8 mouse cellular contexts compared by ENCODE assay signal in the genomic region with DNA sequence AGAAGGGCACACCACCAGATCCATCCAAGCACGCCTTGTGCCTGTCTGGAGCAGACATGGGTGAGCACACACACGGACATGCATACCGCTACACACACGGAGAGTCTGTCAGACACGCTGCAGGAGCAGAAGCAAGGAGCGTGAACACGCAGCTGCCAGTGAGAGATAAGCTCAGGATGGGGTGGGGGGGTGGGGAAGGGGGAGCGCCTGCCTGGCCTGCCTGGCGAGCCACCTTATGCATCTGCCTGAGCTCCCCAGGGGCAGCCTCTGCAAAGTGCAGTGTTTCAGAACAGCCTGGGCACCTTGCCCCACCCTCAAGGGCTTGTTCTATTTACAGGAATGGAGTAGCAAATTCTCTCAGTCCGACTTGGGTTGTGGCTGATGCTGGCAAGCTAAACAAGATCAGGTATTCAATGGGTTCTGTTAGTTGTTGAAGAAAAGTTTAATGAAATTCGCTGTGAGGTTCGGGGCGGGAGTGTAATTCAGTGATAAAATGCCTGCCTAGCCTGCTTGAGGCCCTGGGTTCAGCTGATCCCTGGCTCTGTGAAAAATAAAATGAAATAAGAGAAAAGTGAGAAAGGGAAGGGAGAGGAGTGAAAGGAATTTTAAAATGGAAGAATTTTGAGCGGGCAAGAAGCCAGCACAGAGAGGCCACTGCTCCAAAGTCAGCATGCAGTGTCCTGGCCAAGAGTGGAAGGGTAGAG. TPM values are rescaled to one million over a fixed set of nuclear protein-coding genes. Genes with fewer than 3 reads are reported as not detected.
DNase-seq lines count a peak whose midpoint lies in the region; ATAC-seq and TF ChIP-seq lines count a peak whose summit lies in the region.

No protein-coding gene starts in this region.

- WGBS in hindbrain, postnatal 0 days, result 29% methylated on average over 14 of the region's 14 CpGs
- WGBS in midbrain, embryonic 13.5 days, result 22% methylated on average over 14 of the region's 14 CpGs
- 33% methylated on average over 14 of the region's 14 CpGs for WGBS in forebrain, embryonic 12.5 days

- peak overlapping the region; percentile 36 for H3K4me2 ChIP-seq in hindbrain, postnatal 0 days (ENCODE audit: low read depth, low read length)
- H3K4me2 ChIP-seq in midbrain, embryonic 13.5 days (replicated peaks), result peak overlapping the region; percentile 33
- H3K4me2 ChIP-seq in forebrain, embryonic 12.5 days, result no peak overlapping the region

- no peaks in the 10 kb centered on the region for H3K9me3 ChIP-seq in hindbrain, postnatal 0 days (ENCODE audit: low read length)
- no peaks in the 10 kb centered on the region for H3K9me3 ChIP-seq in midbrain, embryonic 13.5 days
- H3K9me3 ChIP-seq in forebrain, embryonic 12.5 days, result no peaks in the 10 kb centered on the region

- ATAC-seq in hindbrain, postnatal 0 days, result peak; percentile 25
- peak; percentile 66 for ATAC-seq in midbrain, embryonic 13.5 days
- ATAC-seq in forebrain, embryonic 12.5 days (ENCODE audit: low FRiP score), result no peak
- no peak for ATAC-seq in granulocyte monocyte progenitor cell, adult 5-6 weeks (replicated peaks; ENCODE audit: poor library complexity, severe bottlenecking)

- H3K27ac ChIP-seq in hindbrain, postnatal 0 days, result no peak overlapping the region
- H3K27ac ChIP-seq in midbrain, embryonic 13.5 days, result no peak overlapping the region
- no peak overlapping the region for H3K27ac ChIP-seq in forebrain, embryonic 12.5 days

- DNase-seq in gastrocnemius, postnatal 14 days, result peak; percentile 33
- no peak for DNase-seq in gastrocnemius, postnatal 36 days
- DNase-seq in c-Kit-negative CD71-positive TER-119-positive erythroid progenitor cells, embryonic 14.5 days (ENCODE audit: low read depth, low spot score), result peak; percentile 63
- DNase-seq in hindbrain, postnatal 0 days (ENCODE audit: low spot score), result no peak
- DNase-seq in left cerebral cortex, postnatal 36 days (ENCODE audit: low spot score in 2 of 2), result no peak

- intact Hi-C loops in gastrocnemius, postnatal 14 days (cut with DNase I; ENCODE audit: low total_unique reads), result no loop called here
- intact Hi-C loops in gastrocnemius, postnatal 36 days (cut with DNase I), result no loop called here
- intact Hi-C loops in left cerebral cortex, postnatal 36 days (cut with DNase I), result loop anchor here (10.0 kb wide), 1 partner anchor 623 kb away; no protein-coding TSS in a partner anchor

- H3K4me3 ChIP-seq in hindbrain, postnatal 0 days (ENCODE audit: low read length), result no peak overlapping the region
- H3K4me3 ChIP-seq in midbrain, embryonic 13.5 days (replicated peaks), result no peak overlapping the region; the same call in 1 of the 2 replicates
- no peak overlapping the region for H3K4me3 ChIP-seq in forebrain, embryonic 12.5 days (replicated peaks)

- no peaks in the 10 kb centered on the region for H3K36me3 ChIP-seq in hindbrain, postnatal 0 days (ENCODE audit: insufficient read depth, low read length)
- H3K36me3 ChIP-seq in midbrain, embryonic 13.5 days, result no peaks in the 10 kb centered on the region
- H3K36me3 ChIP-seq in forebrain, embryonic 12.5 days (replicated peaks), result no peaks in the 10 kb centered on the region

- no peaks in the 10 kb centered on the region for H3K4me1 ChIP-seq in hindbrain, postnatal 0 days (ENCODE audit: insufficient read depth, low read length)
- peaks cover 10% of the 10 kb centered on the region for H3K4me1 ChIP-seq in midbrain, embryonic 13.5 days (replicated peaks)
- H3K4me1 ChIP-seq in forebrain, embryonic 12.5 days, result peaks cover 8% of the 10 kb centered on the region

- H3K27me3 ChIP-seq in hindbrain, postnatal 0 days (ENCODE audit: insufficient read depth, low read length), result peaks cover 9% of the 10 kb centered on the region; the same call in 1 of the 2 replicates
- H3K27me3 ChIP-seq in midbrain, embryonic 13.5 days, result peaks cover 44% of the 10 kb centered on the region
- H3K27me3 ChIP-seq in forebrain, embryonic 12.5 days, result peaks cover 54% of the 10 kb centered on the region

- no peak overlapping the region for H3K9ac ChIP-seq in hindbrain, postnatal 0 days (replicated peaks; ENCODE audit: low read length)
- H3K9ac ChIP-seq in midbrain, embryonic 13.5 days (replicated peaks), result peak overlapping the region; percentile 25; the same call in 1 of the 2 replicates
- H3K9ac ChIP-seq in forebrain, embryonic 12.5 days, result no peak overlapping the region

- TF ChIP-seq CTCF in hindbrain, postnatal 0 days (IDR thresholded peaks at IDR 0.05; ENCODE audit: low read depth), result no peak

RNA-seq across cellular contexts. Expression of a gene that starts 12.2 kb away (rescaled TPM):
- total RNA-seq in gastrocnemius, postnatal 14 days (2021), result 1 to 10 TPM; 4.9 to 5.0 TPM
- 1 to 10 TPM; 3.5 to 5.5 TPM for total RNA-seq in gastrocnemius, postnatal 36 days (2021)
- 24.5 and 25.2 TPM in 2 replicates for total RNA-seq in hindbrain, postnatal 0 days (2014; rRNA removed)
- polyA plus RNA-seq in hindbrain, postnatal 0 days (2015; fragmentation: Nextera tagmentation; extraction: Ambion mirVana), result 4.8 and 5.9 TPM in 2 replicates
- polyA plus RNA-seq in midbrain, embryonic 13.5 days (2015; fragmentation: Nextera tagmentation; extraction: Ambion mirVana), result 4.2 and 5.0 TPM in 2 replicates
- 10 to 100 TPM; 40.4 to 45.0 TPM for total RNA-seq in left cerebral cortex, postnatal 36 days (2021)
- polyA plus RNA-seq in forebrain, embryonic 12.5 days (2016; fragmentation: Nextera tagmentation; extraction: Ambion mirVana), result 5.5 TPM in 2 replicates
- total RNA-seq in granulocyte monocyte progenitor cell, adult 5-6 weeks (2014; fragmentation: Nextera tagmentation), result 10.1 and 12.3 TPM in 2 replicates
- 4.6 and 4.8 TPM in 2 replicates for total RNA-seq in granulocyte monocyte progenitor cell, adult 5-6 weeks (2017)

RNA-seq across cellular contexts. Expression of a gene that starts 26.2 kb away (rescaled TPM):
- total RNA-seq in gastrocnemius, postnatal 14 days (2021), result 10 to 100 TPM; 68.8 to 85.3 TPM
- total RNA-seq in gastrocnemius, postnatal 36 days (2021), result 100 to 1,000 TPM in 1 of 2 experiments, 10 to 100 TPM in 1; 94.6 to 149 TPM
- 68.2 and 101 TPM in 2 replicates for total RNA-seq in hindbrain, postnatal 0 days (2014; rRNA removed)
- polyA plus RNA-seq in hindbrain, postnatal 0 days (2015; fragmentation: Nextera tagmentation; extraction: Ambion mirVana), result 61.7 and 68.7 TPM in 2 replicates
- polyA plus RNA-seq in midbrain, embryonic 13.5 days (2015; fragmentation: Nextera tagmentation; extraction: Ambion mirVana), result 42.5 and 42.8 TPM in 2 replicates
- 10 to 100 TPM; 58.2 to 73.7 TPM for total RNA-seq in left cerebral cortex, postnatal 36 days (2021)
- polyA plus RNA-seq in forebrain, embryonic 12.5 days (2016; fragmentation: Nextera tagmentation; extraction: Ambion mirVana), result 50.8 and 56.3 TPM in 2 replicates
- total RNA-seq in granulocyte monocyte progenitor cell, adult 5-6 weeks (2014; fragmentation: Nextera tagmentation), result 59.9 and 60.9 TPM in 2 replicates
- total RNA-seq in granulocyte monocyte progenitor cell, adult 5-6 weeks (2017), result 34.6 and 45.3 TPM in 2 replicates

RNA-seq across cellular contexts. Expression of a gene that starts 38.3 kb away (rescaled TPM):
- 1 to 10 TPM; 5.8 to 6.2 TPM for total RNA-seq in gastrocnemius, postnatal 14 days (2021)
- 1 to 10 TPM; 2.6 to 2.9 TPM for total RNA-seq in gastrocnemius, postnatal 36 days (2021)
- 6.2 and 8.5 TPM in 2 replicates for total RNA-seq in hindbrain, postnatal 0 days (2014; rRNA removed)
- 4.7 and 4.9 TPM in 2 replicates for polyA plus RNA-seq in hindbrain, postnatal 0 days (2015; fragmentation: Nextera tagmentation; extraction: Ambion mirVana)
- 6.2 and 6.6 TPM in 2 replicates for polyA plus RNA-seq in midbrain, embryonic 13.5 days (2015; fragmentation: Nextera tagmentation; extraction: Ambion mirVana)
- 1 to 10 TPM; 1.5 to 2.0 TPM for total RNA-seq in left cerebral cortex, postnatal 36 days (2021)
- 12.9 and 14.7 TPM in 2 replicates for polyA plus RNA-seq in forebrain, embryonic 12.5 days (2016; fragmentation: Nextera tagmentation; extraction: Ambion mirVana)
- 8.4 and 11.4 TPM in 2 replicates for total RNA-seq in granulocyte monocyte progenitor cell, adult 5-6 weeks (2014; fragmentation: Nextera tagmentation)
- 1.4 and 1.5 TPM in 2 replicates for total RNA-seq in granulocyte monocyte progenitor cell, adult 5-6 weeks (2017)

Comparison
In these comparisons a context has a peak if more than half of its experiments do, and no peak if none do; other contexts are left out.
1. DNase-seq: peak in gastrocnemius, postnatal 14 days (single experiment) and c-Kit-negative CD71-positive TER-119-positive erythroid progenitor cells, embryonic 14.5 days (single experiment); none in gastrocnemius, postnatal 36 days (0 of 2), hindbrain, postnatal 0 days (single experiment) and left cerebral cortex, postnatal 36 days (0 of 2).
2. ATAC-seq: peak in hindbrain, postnatal 0 days (single experiment) and midbrain, embryonic 13.5 days (single experiment); none in forebrain, embryonic 12.5 days (single experiment) and granulocyte monocyte progenitor cell, adult 5-6 weeks (single experiment).